Mouse (Mus musculus): ENCODE data around the gene Daxx.
A peak's percentile ranks its signal among the peaks of the same experiment; 100 is the strongest.
"Not testable (repeated sequence)": the region's sequence is repeated elsewhere in the genome, so short reads cannot be mapped to it uniquely, and the experiment has no call there.

Gene Daxx

DNA sequence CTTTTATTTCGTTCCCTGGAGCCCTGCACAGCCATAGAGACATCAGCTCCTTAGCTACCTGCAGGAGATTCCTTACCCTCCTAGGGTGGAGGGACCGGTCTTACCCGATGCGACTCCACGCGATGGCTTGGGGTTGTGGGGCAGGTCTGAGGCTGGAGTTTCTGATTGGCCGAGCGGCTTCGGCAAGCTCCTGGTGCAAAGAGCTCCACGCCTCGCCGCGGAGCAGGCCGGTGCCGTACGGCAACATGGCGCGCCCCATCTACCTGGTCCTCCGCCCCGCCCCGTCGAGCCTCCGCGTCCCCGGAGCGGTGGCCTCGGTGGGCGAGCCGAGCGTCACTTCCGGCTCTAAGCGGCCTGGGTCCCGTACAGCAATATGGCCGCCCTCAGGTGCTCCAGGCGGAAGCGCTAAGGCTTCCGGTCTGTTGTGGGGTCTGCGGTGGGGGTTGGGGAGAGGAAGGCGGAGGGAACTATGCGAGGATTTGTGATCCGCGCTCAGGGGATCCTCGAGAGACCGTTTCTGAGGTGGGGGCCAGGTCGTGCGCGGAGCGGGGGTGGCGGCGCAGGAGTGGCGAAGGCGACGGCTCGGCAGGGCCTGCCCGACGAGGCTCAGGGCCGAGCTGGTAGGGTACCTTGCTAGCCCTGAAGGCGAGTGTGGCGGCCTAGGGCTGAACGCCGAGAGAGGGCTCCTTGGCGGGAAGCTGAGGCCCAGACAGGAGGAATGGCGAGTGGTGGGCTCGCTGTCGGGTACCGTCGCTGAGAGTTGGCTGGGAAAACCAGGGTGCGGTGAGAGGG, at the start of gene Daxx:
Gene Daxx (plus strand): TSS at position 338 of the 792 bp plus-strand sequence.
- H3K27me3 ChIP-seq (ENCODE audit: control insufficient read depth, insufficient read depth, low read length, poor library complexity, severe bottlenecking), result no peaks in the 10 kb centered on the region
- peak; percentile 98 for DNase-seq (ENCODE audit: low read depth, low spot score)
- H3K36me3 ChIP-seq (ENCODE audit: control insufficient read depth, insufficient read depth, low read length, poor library complexity, severe bottlenecking), result peaks cover 13% of the 10 kb centered on the region

DNA sequence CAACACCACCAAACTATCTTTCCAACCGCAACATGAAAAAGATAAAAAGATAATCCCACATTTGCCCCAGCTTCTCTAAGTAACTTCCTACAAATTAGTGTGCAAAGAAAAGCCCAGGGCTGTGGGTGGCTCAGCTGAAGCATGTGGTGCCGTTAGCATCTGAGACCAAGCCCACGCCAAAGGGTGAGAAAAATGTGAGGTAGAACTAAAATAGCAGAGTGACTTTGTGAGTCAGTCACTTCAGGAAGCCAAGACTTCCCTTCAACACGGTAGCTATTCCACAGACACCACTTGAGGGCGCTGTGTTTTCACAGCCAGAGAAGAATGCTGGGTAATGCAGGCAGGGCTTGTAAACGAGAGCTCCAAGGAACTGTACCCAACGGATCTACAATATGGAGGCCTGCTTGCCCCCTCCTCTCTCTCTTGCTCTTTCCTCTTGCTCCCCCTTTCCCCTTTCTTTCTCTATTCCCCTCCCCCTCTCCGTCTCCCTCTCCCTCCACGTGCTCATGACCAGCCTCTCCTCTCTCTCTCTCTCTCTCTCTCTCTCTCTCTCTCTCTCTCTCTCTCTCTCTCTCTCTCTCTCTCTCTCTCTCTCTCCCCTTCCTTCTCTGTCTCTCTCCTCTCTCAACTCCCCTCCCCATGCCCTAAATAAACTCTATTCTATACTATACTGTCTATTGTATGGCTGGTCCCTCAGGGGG, 43.7 kb upstream of the Daxx start:
- DNase-seq (ENCODE audit: low read depth, low spot score), result peak; percentile 79
- Histone ChIP-seq H3K27me3 (ENCODE audit: control insufficient read depth, insufficient read depth, low read length, poor library complexity, severe bottlenecking) (no peaks in the 10 kb centered on the region), H3K36me3 (ENCODE audit: control insufficient read depth, insufficient read depth, low read length, poor library complexity, severe bottlenecking) (no peaks in the 10 kb centered on the region)

DNA sequence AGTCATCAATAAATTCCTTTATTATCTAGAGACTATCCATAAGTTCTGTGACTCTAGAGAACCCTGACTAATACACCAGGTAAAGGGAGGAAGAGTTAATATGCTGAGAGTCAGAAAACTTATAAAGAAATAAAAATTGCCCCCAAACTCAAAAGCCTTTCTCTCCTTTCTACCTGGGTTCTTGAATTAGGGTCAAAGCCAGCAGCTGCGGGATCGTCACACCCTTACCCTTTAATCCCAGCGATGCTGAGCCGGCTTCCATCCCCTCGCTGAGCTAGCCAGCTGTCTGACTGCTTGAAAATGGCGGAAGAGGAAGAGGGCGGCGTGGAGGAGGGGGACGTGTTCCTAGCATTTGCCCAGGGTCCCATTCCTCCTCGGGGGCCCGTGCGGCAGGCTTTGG, 35.7 kb upstream of the Daxx start, which contains the start of gene Gm7029:
Gene Gm7029 (plus strand): TSS at position 301 of the 400 bp plus-strand sequence.
- H3K27me3 ChIP-seq (ENCODE audit: control insufficient read depth, insufficient read depth, low read length, poor library complexity, severe bottlenecking); DNase-seq (ENCODE audit: low read depth, low spot score); H3K36me3 ChIP-seq (ENCODE audit: control insufficient read depth, insufficient read depth, low read length, poor library complexity, severe bottlenecking): not testable (repeated sequence)

DNA sequence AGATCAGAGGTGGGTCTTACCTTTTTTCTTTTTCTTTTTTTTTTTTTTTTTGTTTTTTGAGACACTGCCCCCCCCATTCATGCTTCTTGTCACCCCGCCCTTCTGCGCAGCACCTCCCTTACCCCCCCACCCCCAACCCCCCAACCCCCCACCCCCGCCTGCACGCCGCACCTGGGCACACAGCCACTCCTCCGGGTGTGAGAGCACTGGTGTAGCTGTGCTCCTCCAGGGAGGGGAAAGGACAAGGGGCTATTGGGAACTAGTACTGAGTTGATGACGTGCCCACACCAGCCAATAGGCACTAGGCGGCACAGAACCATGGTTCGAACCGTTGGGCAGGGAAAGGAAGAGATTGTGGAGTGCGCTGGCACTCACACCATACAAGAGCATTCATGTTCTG, 34.8 kb upstream of the Daxx start:
- no peaks in the 10 kb centered on the region for H3K27me3 ChIP-seq (ENCODE audit: control insufficient read depth, insufficient read depth, low read length, poor library complexity, severe bottlenecking)
- DNase-seq (ENCODE audit: low read depth, low spot score), result no peak

DNA sequence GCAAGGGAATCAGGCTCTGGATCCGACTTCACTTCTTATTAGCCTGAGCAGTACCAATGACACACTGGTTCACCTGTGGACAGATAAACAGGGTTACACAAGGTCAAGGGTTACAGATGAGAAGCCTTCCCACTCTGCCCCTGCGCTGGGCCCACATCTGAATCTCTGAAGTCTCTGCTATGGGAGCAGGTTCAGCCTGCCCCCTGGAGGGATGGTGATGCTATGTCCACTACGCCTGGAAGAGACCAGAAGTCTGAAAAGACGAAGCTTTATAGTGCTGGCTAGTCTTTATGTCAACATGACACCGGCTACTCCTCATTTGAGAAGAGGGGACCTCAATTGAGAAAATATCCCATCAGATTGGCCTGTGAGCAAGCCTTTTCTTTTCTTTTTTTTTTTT, 33.4 kb upstream of the Daxx start:
- DNase-seq (ENCODE audit: low read depth, low spot score), result peak; percentile 21
- H3K36me3 ChIP-seq (ENCODE audit: control insufficient read depth, insufficient read depth, low read length, poor library complexity, severe bottlenecking), result not testable (repeated sequence)

More for the DNA sequence above, 34.8 kb upstream of the Daxx start:
- no peaks in the 10 kb centered on the region for H3K36me3 ChIP-seq (ENCODE audit: control insufficient read depth, insufficient read depth, low read length, poor library complexity, severe bottlenecking)

DNA sequence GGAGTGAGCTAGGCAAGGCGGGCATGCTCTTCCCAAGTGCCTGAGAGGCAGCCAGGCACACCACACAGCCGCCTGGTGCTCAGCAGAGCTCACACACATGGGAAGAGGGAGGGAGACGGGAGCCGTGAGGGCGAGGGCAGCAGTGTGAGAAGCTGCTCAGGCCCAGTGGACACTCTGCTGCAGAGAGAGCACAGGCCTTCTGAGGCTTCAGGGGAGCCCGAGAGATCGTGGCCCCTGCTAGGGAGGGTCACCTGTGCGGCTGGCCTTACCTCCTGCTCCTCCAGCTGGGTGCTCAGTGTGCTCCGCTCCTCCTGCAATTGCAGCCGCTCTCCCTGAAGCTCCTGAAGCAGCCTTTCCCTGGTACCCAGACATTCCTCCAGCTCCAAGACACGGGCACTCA, 24.9 kb upstream of the Daxx start:
- DNase-seq (ENCODE audit: low read depth, low spot score); H3K27me3 ChIP-seq (ENCODE audit: control insufficient read depth, insufficient read depth, low read length, poor library complexity, severe bottlenecking); H3K36me3 ChIP-seq (ENCODE audit: control insufficient read depth, insufficient read depth, low read length, poor library complexity, severe bottlenecking): not testable (repeated sequence)

More for the DNA sequence above, 33.4 kb upstream of the Daxx start:
- not testable (repeated sequence) for H3K27me3 ChIP-seq (ENCODE audit: control insufficient read depth, insufficient read depth, low read length, poor library complexity, severe bottlenecking)

DNA sequence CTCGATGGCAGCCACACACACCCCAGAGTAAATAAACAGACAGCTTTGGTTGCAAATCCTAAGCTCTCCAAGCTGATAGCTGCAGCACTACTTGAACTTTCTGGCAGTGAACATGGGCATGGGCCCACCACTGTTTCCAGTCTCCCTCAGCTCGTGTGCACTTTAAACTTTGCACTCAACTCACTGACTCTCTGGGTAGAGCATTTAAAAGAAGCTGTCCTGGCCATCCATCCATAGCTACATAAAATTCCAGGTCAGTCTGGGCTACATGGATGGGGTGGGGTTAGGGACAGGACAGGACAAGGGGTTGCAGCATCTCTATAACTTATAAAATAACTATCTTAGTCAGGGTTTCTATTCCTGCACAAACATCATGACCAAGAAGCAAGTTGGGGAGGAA, 21.4 kb upstream of the Daxx start:
- DNase-seq (ENCODE audit: low read depth, low spot score); H3K36me3 ChIP-seq (ENCODE audit: control insufficient read depth, insufficient read depth, low read length, poor library complexity, severe bottlenecking); H3K27me3 ChIP-seq (ENCODE audit: control insufficient read depth, insufficient read depth, low read length, poor library complexity, severe bottlenecking): not testable (repeated sequence)

DNA sequence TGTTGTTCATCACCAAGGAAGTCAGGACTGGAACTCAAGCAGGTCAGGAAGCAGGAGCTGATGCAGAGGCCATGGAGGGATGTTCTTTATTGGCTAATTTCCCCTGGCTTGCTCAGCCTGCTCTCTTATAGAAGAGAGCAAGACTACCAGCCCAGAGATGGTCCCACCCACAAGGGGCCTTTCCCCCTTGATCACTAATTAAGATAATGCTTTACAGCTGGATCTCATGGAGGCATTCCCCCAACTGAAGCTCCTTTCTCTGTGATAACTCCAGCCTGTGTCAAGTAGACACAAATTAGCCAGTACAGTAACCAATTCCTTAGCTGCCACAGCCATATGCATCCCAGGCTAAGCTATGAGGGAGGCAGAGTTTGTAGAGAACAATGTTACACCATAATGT, 21.0 kb upstream of the Daxx start:
- not testable (repeated sequence) for H3K27me3 ChIP-seq (ENCODE audit: control insufficient read depth, insufficient read depth, low read length, poor library complexity, severe bottlenecking); DNase-seq (ENCODE audit: low read depth, low spot score); H3K36me3 ChIP-seq (ENCODE audit: control insufficient read depth, insufficient read depth, low read length, poor library complexity, severe bottlenecking)

DNA sequence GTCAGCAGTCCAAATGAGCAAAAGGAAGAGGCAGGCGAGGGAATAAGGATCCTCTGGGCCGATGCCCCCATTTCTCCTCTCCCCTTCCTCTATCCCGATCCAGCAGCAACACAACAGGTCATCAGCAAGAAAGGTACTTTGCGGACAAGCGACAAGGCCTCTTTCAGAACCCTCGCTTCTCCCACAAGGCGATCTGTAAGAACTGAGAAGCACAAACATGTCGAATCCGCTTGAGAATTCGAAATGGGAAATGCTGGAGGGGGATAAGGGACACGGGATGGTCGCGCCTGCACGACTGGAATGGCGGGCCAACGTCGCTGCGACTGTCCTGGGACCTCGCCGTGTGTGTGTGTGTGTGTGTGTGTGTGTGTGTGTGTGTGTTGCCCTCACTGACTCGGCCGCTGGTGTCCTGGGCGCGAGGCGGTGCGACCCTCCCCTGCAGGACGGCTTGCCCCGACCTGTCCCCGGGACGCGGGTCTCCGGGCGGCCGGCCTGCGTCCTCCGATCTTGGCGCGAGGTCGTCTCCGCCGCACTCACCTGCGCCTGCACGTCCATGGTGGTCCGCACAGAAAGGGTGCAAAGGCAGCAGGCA, 19.2 kb upstream of the Daxx start:
- not testable (repeated sequence) for H3K27me3 ChIP-seq (ENCODE audit: control insufficient read depth, insufficient read depth, low read length, poor library complexity, severe bottlenecking); DNase-seq (ENCODE audit: low read depth, low spot score); H3K36me3 ChIP-seq (ENCODE audit: control insufficient read depth, insufficient read depth, low read length, poor library complexity, severe bottlenecking)

DNA sequence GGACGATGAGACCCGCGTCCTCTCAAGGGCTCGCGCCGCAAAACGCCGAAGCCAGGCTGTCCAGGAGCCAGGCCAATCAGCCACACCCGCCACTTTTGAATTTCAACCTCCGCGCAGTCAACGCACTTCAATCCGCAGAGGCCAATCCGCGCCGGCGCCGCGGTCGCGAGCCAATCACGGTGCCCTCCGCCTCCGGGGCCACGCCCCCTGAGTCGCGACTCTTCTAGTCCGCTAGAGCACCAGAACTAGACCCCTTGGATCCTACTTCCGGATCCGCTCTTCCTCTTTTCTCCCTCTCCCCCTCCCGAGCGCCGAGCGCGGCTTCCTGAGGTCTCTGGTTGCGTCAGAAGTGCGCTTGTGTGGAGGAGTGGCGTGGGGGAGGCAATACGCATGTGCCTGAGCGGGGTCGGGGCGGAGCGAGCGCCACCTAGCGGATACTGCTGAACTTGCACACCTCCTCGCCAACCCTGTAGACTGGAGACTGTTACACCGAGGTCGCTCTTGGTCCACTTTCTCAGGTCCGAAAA, 18.6 kb upstream of the Daxx start, which contains the start of gene Kifc1:
Gene Kifc1 (minus strand): TSS at position 129 of the 527 bp plus-strand sequence.
- Histone ChIP-seq H3K36me3 (ENCODE audit: control insufficient read depth, insufficient read depth, low read length, poor library complexity, severe bottlenecking) (no peaks in the 10 kb centered on the region), H3K27me3 (ENCODE audit: control insufficient read depth, insufficient read depth, low read length, poor library complexity, severe bottlenecking) (no peaks in the 10 kb centered on the region)
- peak; percentile 100 for DNase-seq (ENCODE audit: low read depth, low spot score)

DNA sequence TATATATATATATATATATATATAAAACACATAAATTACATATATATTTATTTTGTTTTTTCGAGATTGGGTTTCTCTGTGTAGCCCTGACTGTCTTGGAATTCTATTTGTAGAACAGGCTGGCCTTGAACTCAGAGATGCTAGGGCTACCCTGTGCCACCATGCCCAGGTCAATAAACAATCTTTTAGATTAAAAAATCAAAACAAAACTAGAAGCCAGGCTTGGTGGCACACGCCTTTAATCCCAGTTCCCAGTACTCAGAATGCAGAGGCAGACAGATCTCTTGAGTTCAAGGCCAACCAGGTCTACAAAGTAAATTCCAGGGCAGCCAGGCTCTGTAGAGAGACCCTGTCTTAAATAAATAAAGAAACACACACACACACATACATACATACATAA, 17.9 kb upstream of the Daxx start:
- Histone ChIP-seq H3K36me3 (ENCODE audit: control insufficient read depth, insufficient read depth, low read length, poor library complexity, severe bottlenecking) (no peaks in the 10 kb centered on the region), H3K27me3 (ENCODE audit: control insufficient read depth, insufficient read depth, low read length, poor library complexity, severe bottlenecking) (no peaks in the 10 kb centered on the region)
- no peak for DNase-seq (ENCODE audit: low read depth, low spot score)

DNA sequence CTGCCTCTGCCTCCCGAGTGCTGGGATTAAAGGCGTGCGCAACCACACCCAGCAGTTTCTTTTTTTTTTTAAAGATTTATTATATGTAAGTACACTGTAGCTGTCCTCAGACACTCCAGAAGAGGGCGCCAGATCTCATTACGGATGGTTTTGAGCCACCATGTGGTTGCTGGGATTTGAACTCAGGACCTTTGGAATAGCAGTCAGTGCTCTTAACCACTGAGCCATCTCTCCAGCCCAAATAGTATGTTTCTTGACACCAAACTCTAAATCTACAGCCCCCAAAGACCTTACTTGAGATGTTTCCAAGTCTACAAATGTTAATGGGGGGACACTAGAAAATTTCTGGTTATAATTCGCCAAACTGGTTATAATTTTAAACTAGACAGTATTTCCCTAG, 17.3 kb upstream of the Daxx start:
- not testable (repeated sequence) for H3K36me3 ChIP-seq (ENCODE audit: control insufficient read depth, insufficient read depth, low read length, poor library complexity, severe bottlenecking); DNase-seq (ENCODE audit: low read depth, low spot score); H3K27me3 ChIP-seq (ENCODE audit: control insufficient read depth, insufficient read depth, low read length, poor library complexity, severe bottlenecking)

DNA sequence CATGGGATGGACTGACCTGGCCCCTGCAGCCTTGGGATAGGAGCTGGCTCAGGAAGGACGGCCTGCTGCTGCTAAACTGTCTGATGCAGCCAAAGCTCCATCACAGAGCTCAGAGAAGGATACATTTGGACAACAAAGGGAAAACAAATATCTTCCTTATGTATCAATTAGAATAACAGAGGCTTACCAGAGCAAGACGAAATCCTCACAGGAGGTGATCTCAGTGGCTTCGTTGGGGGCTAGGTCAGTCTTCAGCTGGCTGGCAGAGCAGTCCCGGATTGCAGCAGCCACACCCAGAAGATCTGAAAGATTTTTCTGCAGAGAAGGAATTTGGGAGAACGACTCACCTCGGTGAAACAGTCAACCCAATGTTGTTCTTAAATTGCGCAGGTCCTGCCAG, 16.8 kb upstream of the Daxx start:
- DNase-seq (ENCODE audit: low read depth, low spot score), result no peak
- Histone ChIP-seq H3K36me3 (ENCODE audit: control insufficient read depth, insufficient read depth, low read length, poor library complexity, severe bottlenecking) (no peaks in the 10 kb centered on the region), H3K27me3 (ENCODE audit: control insufficient read depth, insufficient read depth, low read length, poor library complexity, severe bottlenecking) (no peaks in the 10 kb centered on the region)

DNA sequence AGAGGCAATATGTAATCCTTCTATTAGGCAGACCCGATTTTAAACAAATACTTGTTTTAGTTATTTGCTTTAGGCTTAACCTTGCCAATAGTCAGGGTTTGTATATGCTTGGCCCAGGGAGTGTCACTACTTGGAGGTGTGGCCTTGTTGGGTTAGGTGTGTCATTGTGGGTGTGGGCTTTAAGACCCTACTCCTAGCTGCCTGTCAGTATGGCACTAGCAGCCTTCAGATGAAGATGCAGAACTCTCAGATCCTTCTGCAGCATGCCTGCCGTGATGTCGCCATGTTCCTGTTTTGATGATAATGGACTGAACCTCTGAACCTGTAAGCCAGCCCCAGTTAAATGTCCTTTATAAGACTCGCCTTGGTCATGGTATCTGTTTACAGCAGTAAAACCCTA, 16.2 kb upstream of the Daxx start:
- H3K36me3 ChIP-seq (ENCODE audit: control insufficient read depth, insufficient read depth, low read length, poor library complexity, severe bottlenecking); DNase-seq (ENCODE audit: low read depth, low spot score): not testable (repeated sequence)

More for the DNA sequence above, 16.2 kb upstream of the Daxx start:
- not testable (repeated sequence) for H3K27me3 ChIP-seq (ENCODE audit: control insufficient read depth, insufficient read depth, low read length, poor library complexity, severe bottlenecking)
